Comparison of ENCODE assay signal across 30 mouse cellular contexts in genomic region chr17:52278523-52278922, GRCm38 (mm10).
A peak's percentile ranks its signal among the peaks of the same experiment; 100 is the strongest.
DNase-seq lines count a peak whose midpoint lies in the region; ATAC-seq and TF ChIP-seq lines count a peak whose summit lies in the region.
"Had no signal": no experiment of that assay in that cellular context is flagged by ENCODE, and none has a peak within 500 bp of the region (broad histone marks: within the 10 kb centered on the region; RNA-seq: fewer than 3 reads in every experiment).

No protein-coding gene starts in this region.

- H3K36me3 ChIP-seq in limb, embryonic 14.5 days (ENCODE audit: control insufficient read depth, insufficient read depth, low read length): no peaks in the 10 kb centered on the region
- no peaks in the 10 kb centered on the region for H3K36me3 ChIP-seq in limb, embryonic 10.5 days
- H3K36me3 ChIP-seq: heart, embryonic 10.5 days; heart, embryonic 15.5 days; hindbrain, embryonic 12.5 days; intestine, embryonic 15.5 days; liver, embryonic 15.5 days; lung, embryonic 15.5 days; neural tube, embryonic 15.5 days; stomach, embryonic 15.5 days had no signal

- no peaks in the 10 kb centered on the region for H3K4me1 ChIP-seq in limb, embryonic 14.5 days (ENCODE audit: control insufficient read depth, insufficient read depth, low read length)
- H3K4me1 ChIP-seq in limb, embryonic 10.5 days: no peaks in the 10 kb centered on the region
- H3K4me1 ChIP-seq: forebrain, embryonic 13.5 days; heart, embryonic 10.5 days; heart, embryonic 15.5 days; hindbrain, embryonic 12.5 days; intestine, embryonic 15.5 days; liver, embryonic 15.5 days; lung, embryonic 15.5 days; neural tube, embryonic 15.5 days; stomach, embryonic 15.5 days had no signal

- H3K9me3 ChIP-seq in limb, embryonic 14.5 days (ENCODE audit: control insufficient read depth, low read length): no peaks in the 10 kb centered on the region
- H3K9me3 ChIP-seq in limb, embryonic 10.5 days (replicated peaks): no peaks in the 10 kb centered on the region
- H3K9me3 ChIP-seq: forebrain, embryonic 13.5 days; heart, embryonic 10.5 days; heart, embryonic 15.5 days; hindbrain, embryonic 12.5 days; intestine, embryonic 15.5 days; liver, embryonic 15.5 days; lung, embryonic 15.5 days; neural tube, embryonic 15.5 days; stomach, embryonic 15.5 days had no signal

- H3K27me3 ChIP-seq in limb, embryonic 14.5 days (ENCODE audit: control insufficient read depth, insufficient read depth, low read length): no peaks in the 10 kb centered on the region
- no peaks in the 10 kb centered on the region for H3K27me3 ChIP-seq in limb, embryonic 10.5 days (ENCODE audit: low read depth, poor library complexity, severe bottlenecking)
- H3K27me3 ChIP-seq: CH12.LX; forebrain, embryonic 13.5 days; heart, embryonic 15.5 days; hindbrain, embryonic 12.5 days; intestine, embryonic 15.5 days; liver, embryonic 15.5 days; lung, embryonic 15.5 days; neural tube, embryonic 15.5 days; stomach, embryonic 15.5 days had no signal

- ATAC-seq in limb, embryonic 14.5 days (ENCODE audit: low FRiP score, low read depth): no peak
- ATAC-seq: forebrain, embryonic 13.5 days; hindbrain, postnatal 0 days; intestine, embryonic 15.5 days had no signal

- peak; percentile 10 for DNase-seq in limb, embryonic 14.5 days (ENCODE audit: low spot score)
- DNase-seq in limb, embryonic 10.5 days (ENCODE audit: low spot score): no peak
- DNase-seq in mesoderm, embryonic 11.5 days (ENCODE audit: low read depth, low spot score): peak; percentile 2
- peak; percentile 58 to 65 for DNase-seq in thymus, postnatal 10 days (ENCODE audit: low spot score in 2 of 2)
- no peak for DNase-seq in urinary bladder, postnatal 4 days (ENCODE audit: low spot score in 2 of 2)
- no peak for DNase-seq in left cerebral cortex, postnatal 10 days (ENCODE audit: extremely low spot score in 1 of 2, low spot score in 2 of 2)
- DNase-seq in heart, postnatal 25 days (ENCODE audit: low spot score): no peak
- DNase-seq: adrenal gland, postnatal 10 days; cerebellum, adult 11 months; cerebellum, postnatal 10 days; gastrocnemius, postnatal 25 days; heart, adult 11 months; heart, postnatal 36 days; kidney, adult 2 months; kidney, postnatal 36 days; left cerebral cortex, postnatal 4 days; midbrain, embryonic 14.5 days; retina, postnatal 1 day; right cerebral cortex, postnatal 25 days had no signal

- 70% methylated on average over 4 of the region's 4 CpGs for WGBS in limb, embryonic 14.5 days
- 79% methylated on average over 4 of the region's 4 CpGs for WGBS in limb, embryonic 10.5 days

- no peak overlapping the region for H3K4me3 ChIP-seq in limb, embryonic 14.5 days (replicated peaks; ENCODE audit: low read length)
- no peak overlapping the region for H3K4me3 ChIP-seq in limb, embryonic 10.5 days
- H3K4me3 ChIP-seq: forebrain, embryonic 13.5 days; heart, embryonic 10.5 days; heart, embryonic 15.5 days; hindbrain, embryonic 12.5 days; intestine, embryonic 15.5 days; liver, embryonic 15.5 days; lung, embryonic 15.5 days; neural tube, embryonic 15.5 days; stomach, embryonic 15.5 days had no signal

- TF ChIP-seq POLR2A in limb, embryonic 14.5 days (IDR thresholded peaks at IDR 0.05; ENCODE audit: borderline replicate concordance, extremely low read depth, insufficient read depth, insufficient read length): no peak

- no peak overlapping the region for H3K27ac ChIP-seq in limb, embryonic 14.5 days (replicated peaks; ENCODE audit: low read depth, low read length)
- H3K27ac ChIP-seq in limb, embryonic 10.5 days: no peak overlapping the region
- H3K27ac ChIP-seq: forebrain, embryonic 13.5 days; heart, embryonic 10.5 days; heart, embryonic 15.5 days; hindbrain, embryonic 12.5 days; hindbrain, postnatal 0 days; intestine, embryonic 15.5 days; liver, embryonic 15.5 days; lung, embryonic 15.5 days; neural tube, embryonic 15.5 days; stomach, embryonic 15.5 days had no signal

- no peak overlapping the region for H3K9ac ChIP-seq in limb, embryonic 14.5 days (ENCODE audit: low read depth, low read length, severe bottlenecking)
- H3K9ac ChIP-seq: forebrain, embryonic 13.5 days; heart, embryonic 15.5 days; hindbrain, embryonic 12.5 days; intestine, embryonic 15.5 days; liver, embryonic 15.5 days; lung, embryonic 15.5 days; neural tube, embryonic 15.5 days; stomach, embryonic 15.5 days had no signal

- intact Hi-C loops in left cerebral cortex, postnatal 10 days (cut with DNase I): loop anchor here (5.0 kb wide), 1 partner anchor 36 kb away; no protein-coding TSS in a partner anchor
- intact Hi-C loops in heart, postnatal 25 days (cut with DNase I): no loop called here

- no peak overlapping the region for H3K4me2 ChIP-seq in limb, embryonic 14.5 days (replicated peaks; ENCODE audit: low read depth, low read length, severe bottlenecking)
- H3K4me2 ChIP-seq: forebrain, embryonic 13.5 days; heart, embryonic 15.5 days; hindbrain, embryonic 12.5 days; intestine, embryonic 15.5 days; liver, embryonic 15.5 days; lung, embryonic 15.5 days; neural tube, embryonic 15.5 days; stomach, embryonic 15.5 days had no signal

Comparison
In these comparisons a context has a peak if more than half of its experiments do, and no peak if none do; other contexts are left out.
1. DNase-seq: peak in limb, embryonic 14.5 days (single experiment), mesoderm, embryonic 11.5 days (single experiment) and thymus, postnatal 10 days (2 of 2); none in limb, embryonic 10.5 days (single experiment), urinary bladder, postnatal 4 days (0 of 2), left cerebral cortex, postnatal 10 days (0 of 2) and heart, postnatal 25 days (single experiment).